Mouse (Mus musculus): ENCODE results near the gene Efcab2.

Efcab2 gene

DNA sequence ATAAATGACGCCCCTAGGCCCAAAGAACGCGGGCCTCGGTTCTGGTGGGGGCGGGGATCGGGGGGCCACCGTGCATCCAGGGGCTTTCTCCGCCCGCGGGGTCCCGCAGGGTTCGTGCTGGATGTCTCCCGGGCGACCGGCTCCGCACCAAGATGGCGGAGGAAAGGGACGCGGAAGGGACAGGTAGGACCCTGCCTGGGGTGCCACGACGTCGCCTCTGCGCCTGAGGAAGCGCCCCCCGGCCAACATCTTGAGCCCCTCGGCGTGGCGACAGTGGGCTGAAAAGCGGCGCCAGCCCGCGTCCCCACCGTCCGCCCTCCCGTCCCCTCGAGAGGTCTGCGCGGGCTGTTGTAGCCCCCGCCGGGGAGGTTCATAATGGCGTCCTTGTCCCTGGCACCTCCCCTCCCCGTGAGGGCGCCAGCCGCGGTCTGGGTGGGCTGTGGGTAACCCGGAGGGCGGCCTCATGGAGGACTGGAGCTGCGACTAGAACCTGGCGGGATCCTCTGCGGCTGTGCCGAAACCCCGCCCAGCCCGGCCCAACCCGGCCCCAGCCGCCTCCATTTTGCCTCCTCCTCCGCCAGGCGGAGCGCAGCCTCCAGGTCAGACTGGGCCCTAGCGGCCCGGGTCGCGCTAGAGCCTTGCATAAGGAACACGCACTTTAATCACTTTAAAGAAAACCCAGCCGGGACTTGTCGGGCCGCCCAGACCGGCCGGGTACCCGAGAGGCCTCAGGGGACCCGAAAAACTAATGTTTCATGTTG lies at the start of gene Efcab2:
Gene Efcab2 (plus strand): TSS at position 135 of the 761 bp plus-strand sequence.
- DNase-seq (ENCODE audit: low spot score in 2 of 2): peak; percentile 83 to 90

DNA sequence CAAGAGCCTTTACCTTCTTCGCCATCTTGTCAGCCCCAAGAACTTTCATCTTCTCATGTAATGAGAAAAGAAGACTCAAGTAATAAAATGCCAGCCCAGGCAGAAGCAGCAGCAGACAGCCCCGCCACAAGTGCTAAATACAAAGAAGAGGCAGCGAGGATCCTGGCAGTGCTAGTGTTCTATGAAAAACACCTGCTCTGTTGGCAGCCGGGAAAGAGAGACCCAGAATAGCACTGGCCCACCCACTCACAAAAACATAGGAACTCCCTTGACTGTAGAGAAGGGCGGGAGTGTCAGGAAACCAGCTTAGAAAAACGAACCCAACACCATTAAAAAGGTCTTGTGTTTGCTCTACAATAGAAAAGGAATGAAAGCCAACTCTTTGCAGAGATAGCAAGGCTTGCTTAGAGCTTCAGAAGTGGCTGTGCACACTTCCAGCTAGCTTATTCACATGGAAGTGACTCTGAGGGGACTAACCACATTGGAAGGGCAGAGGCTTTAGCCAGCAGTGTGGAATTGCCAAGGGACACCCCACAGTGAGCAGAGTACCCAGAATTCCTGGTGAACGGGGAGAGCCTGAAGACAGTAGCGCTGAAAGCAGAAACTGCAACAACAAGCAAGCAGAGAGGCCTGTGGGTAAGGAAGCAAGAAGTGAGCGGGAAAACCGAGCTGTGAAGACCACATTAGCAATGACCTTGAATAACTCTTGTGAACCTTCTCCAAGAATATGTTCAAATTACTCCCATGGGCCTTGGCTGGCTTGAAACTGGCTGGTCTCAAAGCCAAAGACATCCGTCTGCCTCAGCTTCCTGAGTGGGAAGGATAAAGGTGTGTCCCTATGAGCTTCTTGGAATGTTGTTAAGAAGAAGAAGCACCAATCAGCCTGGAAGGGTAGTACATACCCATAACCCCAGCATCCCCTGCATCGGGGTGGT lies 47.8 kb upstream of the Efcab2 start:
- no peak for DNase-seq (ENCODE audit: low spot score in 2 of 2)

DNA sequence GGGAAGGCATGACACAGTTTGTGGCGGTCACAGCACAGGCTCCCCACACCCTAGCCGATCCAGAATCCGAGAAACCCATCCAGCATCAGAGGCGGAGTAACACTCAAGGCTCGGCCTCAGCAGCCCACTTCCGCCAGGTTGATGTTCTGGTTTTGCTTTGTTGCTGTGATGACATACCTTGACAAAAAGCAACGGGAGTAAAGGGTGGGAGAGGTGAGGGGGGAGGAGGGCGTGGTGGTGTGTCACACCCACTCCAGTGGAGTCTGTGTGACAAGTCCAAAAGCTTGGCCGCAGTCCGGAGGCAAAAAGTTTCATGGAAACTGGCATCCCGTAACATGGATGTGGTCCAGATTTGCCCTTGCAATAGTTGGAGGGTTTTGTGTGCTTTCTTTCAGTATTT lies 45.6 kb upstream of the Efcab2 start:
- no peak for DNase-seq (ENCODE audit: low spot score in 2 of 2)

DNA sequence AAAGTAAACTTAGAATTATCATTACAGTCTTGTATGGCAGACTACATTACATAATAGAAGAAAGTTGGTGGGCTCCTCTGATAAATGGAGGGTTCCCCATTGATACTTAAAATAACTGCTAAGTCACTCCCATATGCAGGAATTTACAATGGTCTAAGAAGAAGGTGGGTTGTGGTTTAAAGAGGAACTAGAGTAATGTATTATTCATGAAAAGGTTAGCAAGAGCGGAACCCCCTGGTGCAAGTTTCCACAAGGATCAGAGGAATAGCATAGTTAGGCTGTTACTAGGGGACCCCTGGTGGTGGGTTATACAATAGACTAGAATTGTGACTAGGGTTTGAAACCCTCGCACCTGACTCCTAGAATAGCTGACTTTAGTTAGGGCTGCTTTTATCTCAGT lies 45.2 kb upstream of the Efcab2 start:
- no peak for DNase-seq (ENCODE audit: low spot score in 2 of 2)

DNA sequence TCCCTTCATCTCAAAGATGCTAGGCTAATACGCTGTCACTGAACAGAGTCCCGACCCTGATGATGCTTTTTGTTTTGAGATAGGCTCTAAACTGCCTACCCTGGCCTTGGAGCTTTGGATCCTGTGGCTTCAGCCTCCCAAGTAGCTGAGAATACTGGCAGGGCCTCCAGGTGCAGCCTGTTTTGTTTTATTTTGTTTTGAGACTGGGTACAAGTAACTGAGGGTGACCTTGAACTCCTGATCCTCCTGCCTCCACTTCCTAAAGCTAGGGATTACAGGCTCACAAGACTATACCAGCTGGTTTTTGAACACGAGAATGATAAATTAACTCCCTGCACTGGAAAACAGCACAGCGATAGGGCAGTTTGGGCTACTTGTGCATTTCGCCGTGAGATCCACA lies 40.7 kb upstream of the Efcab2 start:
- no peak for DNase-seq (ENCODE audit: low spot score in 2 of 2)

DNA sequence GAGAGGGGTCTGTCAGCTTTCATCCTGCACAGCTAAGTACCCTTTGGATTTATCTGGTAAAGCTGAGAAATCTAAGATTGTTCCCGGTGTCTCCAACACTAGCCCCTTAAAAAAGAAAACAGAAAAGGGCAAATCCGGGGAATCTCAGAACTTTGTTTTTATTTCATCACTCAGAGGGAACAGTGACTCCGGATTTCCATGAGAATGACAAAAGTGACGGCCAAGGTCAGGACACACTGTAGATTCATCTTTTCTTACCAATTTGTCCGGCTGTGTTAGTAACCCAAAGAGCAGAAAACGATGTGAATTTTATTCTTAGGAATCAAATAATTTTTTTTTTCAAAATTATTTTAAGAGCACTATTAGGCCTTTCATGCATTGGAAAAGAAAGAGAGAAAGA lies 37.8 kb upstream of the Efcab2 start:
- no peak for DNase-seq (ENCODE audit: low spot score in 2 of 2)

DNA sequence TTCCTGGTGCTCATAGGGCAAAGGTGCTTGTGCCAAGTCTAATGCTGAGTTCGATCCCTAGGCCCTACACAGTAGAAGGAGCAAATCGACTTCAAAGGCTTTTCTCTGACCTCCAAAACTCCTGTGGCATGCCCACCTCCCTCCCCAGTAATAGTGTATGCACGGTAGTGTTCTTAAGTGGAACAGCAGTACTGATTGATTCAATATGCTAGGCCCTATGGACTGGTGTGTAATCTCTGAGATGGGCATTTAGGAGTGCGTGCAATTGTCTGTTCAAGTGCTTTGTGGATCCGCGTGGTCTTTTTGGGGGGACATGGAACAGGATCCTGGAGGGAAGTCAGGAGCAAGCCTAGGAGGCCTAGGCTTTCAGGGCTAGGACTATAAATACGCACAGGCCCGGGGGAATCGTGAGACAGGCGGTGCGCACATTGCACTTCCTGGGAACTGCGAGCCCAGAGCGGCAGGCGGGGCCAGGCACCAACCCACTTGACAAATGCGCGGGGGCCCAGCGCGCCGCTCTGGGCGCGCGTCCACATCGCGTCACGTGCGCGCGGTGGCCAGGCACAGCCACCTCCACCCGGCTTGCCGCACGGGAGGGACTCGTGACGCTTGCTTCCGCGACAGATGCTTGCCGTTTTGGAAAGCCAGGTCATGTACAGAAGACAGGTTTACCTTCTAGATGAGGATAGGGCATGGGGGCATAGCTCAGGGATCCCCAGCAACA lies 37.2 kb upstream of the Efcab2 start:
- peak; percentile 84 to 91 for DNase-seq (ENCODE audit: low spot score in 2 of 2)

DNA sequence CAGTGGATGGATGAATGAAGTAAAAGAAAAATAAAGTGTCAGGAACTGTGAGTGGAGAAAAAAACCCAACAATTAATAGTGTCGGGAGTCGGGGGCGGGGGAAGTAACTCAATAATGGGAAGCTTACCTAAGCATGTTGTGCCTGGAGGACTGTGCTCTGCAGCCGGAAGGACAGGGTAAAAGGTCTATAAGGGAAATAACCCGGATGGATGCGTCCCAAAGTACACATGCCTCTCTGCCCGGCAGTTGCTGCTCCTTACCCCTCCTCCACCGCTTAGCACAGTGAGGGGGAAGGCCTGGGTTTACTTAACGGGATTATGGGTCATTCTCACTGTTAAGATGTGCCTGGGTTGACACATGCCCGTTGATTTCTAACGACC lies 36.6 kb upstream of the Efcab2 start:
- DNase-seq (ENCODE audit: low spot score in 2 of 2): peak; percentile 19 to 23

DNA sequence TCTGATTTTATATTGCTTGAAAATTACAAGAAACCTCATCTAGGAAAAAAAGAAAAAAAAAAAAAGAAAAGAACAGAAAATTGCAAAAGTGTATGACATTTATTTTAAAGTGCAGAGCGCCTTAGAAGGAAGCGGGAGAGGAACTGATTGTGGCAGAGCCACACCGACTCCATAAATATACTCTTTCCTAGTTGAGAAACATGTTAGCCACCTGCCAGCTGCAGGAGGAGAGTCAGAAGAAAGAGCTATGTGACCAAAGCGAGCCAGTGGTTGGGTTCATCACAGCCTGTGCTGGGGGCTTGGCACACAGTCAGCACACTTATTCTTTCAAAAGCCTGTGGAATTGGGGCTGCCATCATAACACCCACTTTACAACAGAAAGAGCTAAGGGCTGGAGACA lies 33.2 kb upstream of the Efcab2 start:
- DNase-seq (ENCODE audit: low spot score in 2 of 2): no peak

DNA sequence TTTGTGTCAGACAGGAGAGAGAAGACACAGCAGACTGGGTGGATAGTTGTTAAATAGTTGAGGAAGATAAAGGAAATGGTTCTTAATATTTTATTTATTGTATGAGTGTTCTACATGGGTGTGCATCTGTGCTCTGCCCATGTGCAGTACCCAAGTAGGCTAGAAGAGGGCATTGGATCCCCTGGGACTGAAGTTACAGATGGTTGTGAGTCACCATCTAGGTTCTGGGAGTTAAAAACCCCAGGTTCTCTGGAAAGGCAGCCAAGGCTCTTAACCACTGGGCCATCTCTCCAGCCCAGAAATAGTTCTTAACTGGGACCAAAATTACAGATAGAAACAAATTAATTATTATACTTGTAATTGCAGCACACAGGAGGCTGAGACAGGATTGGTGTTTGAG lies 30.5 kb upstream of the Efcab2 start:
- DNase-seq (ENCODE audit: low spot score in 2 of 2): no peak

DNA sequence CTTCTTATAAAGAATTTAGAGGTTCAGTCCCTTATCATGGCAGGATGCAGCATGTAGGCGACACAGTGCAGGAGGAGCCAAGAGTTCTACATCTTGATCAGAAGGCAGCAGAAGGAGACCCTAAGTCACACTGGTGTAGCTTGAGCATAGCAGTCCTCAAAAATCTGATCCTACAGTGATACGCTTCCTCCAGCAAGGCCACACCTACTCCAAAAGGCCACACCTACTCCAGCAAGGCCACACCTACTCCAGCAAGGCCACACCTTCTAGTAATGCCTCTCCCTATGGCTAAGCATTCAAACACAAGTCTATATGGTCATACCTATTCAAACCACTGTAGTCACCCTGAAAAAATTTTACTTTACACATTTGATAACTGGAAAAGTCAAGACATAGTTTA lies 29.8 kb upstream of the Efcab2 start:
- DNase-seq (ENCODE audit: low spot score in 2 of 2): no peak

DNA sequence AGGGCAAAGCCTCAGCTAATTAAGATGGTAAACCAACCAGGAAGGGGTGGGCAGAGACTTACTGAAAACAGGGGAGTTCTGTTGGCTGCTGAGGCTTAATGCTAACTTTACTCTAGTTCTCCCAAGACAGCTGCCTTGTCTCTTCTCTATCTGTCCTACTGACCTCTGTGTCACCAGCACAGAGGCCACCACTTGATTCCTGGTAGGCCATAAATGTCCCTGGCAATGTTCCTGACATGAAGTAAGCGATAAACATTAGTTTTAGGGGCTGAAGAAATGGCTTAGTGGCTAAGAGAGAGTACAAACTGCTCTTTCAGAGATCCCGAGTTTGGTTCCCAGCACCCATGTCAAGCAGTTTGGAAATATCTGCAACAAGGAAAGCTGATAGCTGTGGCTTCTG lies 29.0 kb upstream of the Efcab2 start:
- DNase-seq (ENCODE audit: low spot score in 2 of 2): no peak

DNA sequence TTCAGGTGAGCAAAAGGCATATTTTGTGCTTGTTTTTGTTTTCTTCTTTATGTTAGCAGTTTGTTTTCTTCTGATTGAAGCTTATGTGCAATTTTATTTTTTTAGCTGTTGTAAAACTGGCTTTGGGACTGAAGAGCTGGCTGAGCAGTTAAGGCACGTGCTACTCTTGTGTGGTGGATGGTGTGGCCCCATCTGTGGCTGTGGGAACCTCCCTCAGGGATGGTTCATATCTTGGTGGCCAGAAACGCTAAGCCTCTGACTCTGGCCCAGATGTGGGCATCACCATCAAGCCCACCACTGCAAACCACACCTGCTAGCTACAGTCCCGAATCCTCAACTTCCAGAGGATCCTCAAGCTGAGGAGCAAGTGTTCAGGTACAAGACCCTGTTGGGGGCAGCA lies 27.8 kb upstream of the Efcab2 start:
- DNase-seq (ENCODE audit: low spot score in 2 of 2): no peak

DNA sequence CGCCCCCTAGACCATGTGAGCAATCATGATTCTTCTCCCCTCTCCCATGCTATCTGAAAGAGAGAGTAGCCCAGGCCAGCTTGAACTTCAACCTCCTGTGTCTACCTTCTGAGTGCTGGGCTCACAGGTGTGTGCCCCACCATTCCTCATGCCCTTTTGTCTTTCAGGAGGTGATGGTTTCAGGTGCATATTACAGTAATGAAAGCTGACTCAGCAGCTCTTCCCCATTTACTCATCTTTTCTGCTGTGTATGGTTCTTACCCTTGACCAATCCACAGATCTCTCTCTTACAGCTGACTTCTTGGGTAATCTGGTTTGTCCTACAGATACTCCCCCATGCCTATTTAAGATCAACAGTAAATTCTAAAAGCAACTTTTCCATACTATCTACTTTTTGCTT lies 26.7 kb upstream of the Efcab2 start:
- no peak for DNase-seq (ENCODE audit: low spot score in 2 of 2)

DNA sequence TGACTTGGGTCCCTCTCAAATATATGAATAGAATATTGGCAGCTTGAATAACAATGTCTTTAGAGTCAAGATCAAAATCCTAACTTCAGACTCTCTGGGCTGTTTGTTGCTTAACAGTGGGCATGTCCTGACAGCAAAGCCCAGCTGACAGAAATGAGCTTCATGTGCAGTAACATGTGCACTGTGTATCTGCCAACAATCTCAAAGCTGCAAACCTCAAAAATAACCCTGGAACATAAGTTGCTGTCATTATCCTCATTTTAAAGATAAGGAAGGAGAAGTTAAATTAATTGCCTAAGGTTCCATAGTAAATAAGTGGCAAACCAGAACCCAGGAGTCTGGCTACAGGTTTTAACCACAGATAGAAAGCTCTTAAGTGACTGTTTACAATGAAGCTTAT lies 23.7 kb upstream of the Efcab2 start:
- no peak for DNase-seq (ENCODE audit: low spot score in 2 of 2)

DNA sequence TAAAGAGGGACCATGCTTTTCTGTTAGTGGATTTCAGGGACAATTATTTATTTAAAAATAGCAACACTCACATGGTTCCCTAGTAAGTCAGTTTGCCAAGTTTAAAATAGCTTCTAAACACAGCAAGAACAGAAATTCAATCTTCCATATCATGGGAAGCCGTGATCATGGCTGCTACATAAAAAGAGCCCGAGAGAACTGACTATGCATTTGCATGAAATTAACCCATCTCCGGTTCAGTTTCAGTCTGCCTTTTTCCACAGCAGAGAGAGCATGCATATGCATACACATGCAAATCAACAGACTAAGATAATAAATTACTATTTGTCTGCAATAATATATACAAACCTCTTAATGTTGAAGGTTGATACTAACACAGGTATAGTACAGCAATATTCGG lies 17.1 kb upstream of the Efcab2 start:
- DNase-seq (ENCODE audit: low spot score in 2 of 2): no peak

DNA sequence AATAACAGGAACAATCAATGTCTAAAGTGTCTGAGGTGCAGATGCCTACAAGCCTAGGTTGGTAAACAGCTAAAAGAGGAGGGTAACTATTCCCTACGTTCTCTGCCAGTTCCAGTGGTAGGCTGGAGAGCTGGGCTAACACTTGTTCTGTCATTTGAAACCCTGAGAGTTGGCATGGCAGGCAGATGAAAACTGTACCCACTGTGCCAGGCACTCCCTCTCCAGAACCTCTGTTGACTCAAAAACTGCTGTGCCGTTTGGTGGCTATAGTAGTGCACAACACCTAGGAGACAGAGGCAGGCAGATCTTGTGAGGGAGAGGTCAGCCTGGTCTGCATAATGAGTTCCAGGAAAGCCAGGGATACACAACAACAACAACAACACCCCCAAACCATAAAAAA lies 16.5 kb upstream of the Efcab2 start:
- no peak for DNase-seq (ENCODE audit: low spot score in 2 of 2)

DNA sequence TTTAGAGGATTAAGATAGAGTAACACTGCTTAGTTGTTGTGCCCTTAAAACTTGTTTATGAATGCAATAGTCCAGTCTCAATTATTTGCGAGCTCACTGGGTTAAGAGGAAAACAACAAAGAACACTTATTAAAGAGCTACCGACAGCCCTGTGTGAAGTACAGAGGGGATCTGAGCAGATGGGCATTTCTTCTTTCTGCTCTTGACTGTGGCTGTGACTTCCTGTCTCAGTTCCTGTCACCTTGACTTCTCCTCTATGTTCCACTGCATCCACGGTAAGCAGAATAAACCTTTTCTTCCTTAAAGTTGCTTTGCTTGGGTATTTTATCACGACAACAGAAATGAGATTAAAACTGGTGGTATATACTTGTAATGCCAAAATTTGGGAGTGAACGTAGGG lies 12.9 kb upstream of the Efcab2 start:
- no peak for DNase-seq (ENCODE audit: low spot score in 2 of 2)

DNA sequence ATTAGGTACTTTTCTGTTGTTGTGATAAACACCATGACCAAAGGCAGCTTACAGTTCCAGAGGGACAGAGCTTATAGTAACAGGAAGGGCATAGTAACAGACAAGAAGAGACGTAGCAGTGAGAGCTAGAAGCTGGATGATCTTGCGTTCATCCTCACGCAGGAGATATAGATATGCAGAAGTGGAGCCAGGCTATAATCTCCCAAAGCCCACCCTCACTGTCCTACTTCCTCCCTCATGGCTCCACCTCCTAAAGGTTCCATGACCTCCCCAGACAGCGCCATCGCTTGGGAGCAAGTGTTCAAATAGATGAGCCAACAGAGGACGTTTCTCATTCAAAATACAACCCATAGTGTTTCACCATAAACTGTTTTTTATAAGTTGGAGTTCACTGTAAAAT lies 10.8 kb upstream of the Efcab2 start:
- no peak for DNase-seq (ENCODE audit: low spot score in 2 of 2)

DNA sequence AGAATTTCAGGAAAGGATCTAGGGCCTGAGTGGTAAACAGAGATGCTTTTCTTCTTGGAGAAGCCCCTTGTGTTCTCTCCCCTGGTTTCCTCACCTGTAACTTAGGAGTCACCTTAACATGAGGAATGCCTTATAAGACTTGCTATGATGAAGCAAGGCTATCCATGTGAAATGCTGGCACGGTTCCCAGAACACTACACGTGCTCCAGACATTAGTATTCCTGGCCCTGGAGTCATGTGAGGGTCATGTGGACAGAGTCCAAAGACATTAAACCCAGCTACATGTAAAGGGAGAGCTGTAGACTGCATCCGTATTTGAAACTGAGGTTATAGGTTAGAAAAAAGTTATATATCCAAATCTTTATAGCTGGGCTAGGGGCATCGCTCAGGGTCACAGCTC lies 9.5 kb upstream of the Efcab2 start:
- DNase-seq (ENCODE audit: low spot score in 2 of 2): no peak

DNA sequence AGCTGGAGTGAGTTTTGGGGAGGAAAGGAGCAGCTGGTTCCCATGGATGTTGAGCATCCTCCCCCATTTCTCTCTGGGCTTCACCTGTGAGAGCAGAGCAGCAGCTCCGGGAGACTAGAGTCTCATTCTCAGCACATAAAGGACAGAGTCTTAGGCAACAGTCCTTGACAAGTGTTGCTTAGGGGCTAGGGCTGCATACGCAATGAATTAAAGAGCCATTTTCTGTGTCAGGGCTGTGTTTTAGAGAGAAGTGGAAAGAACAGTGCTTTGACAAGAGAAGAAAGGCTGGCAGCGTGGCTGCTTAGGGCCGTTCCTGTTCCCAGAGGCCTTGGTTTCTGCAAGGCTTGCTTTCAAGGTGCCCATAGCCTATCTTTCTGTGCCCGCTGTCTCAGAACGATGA lies 6.0 kb upstream of the Efcab2 start:
- no peak for DNase-seq (ENCODE audit: low spot score in 2 of 2)

DNA sequence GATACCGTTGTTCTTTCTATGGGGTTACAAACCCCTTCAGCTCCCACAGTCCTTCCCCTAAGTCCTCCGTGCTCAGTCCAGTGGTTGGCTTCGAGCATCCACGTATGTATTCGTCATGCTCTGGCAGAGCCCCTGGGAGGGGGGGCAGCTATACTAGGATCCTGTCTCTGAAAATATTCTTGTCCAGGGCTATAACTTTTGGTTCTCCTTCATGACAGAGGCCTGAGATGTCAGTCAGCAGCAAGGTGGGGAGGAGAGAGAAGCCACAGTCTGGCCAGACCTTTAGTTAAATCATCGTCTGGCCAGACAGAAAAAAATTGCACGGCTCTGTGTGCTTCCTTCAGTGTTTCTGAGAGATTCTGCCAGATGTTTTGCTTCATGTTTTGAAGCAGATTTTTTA lies 5.2 kb upstream of the Efcab2 start:
- no peak for DNase-seq (ENCODE audit: low spot score in 2 of 2)

DNA sequence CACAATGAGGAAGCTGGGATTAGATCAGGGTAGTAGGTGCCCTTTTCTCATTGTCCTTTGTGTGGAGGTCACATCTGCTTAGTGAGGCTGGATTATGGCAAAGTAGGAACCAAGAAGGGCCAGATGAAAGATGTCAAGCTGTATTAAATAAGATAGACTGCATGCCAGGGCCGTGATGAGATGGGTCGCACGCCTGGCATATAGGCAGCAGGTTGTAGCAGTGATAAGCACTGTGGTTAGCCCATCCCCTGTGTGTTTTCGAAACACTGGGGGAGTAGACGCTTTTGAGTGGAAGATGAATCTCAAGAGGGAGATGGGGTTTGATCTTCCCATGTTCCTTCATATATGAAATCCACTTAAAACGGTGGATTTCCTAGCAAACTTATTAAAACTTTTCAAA lies 3.9 kb upstream of the Efcab2 start:
- DNase-seq (ENCODE audit: low spot score in 2 of 2): no peak
